8 mouse cellular contexts compared by ENCODE assay signal in genomic region chr3:123371766-123372535, GRCm38 (mm10). TPM values are rescaled to one million over a fixed set of nuclear protein-coding genes. Genes with fewer than 3 reads are reported as not detected.
A peak's percentile ranks its signal among the peaks of the same experiment; 100 is the strongest.
DNase-seq lines count a peak whose midpoint lies in the region; ATAC-seq and TF ChIP-seq lines count a peak whose summit lies in the region.

No protein-coding gene starts in this region.

- no peak overlapping the region for H3K27ac ChIP-seq in ES-E14 (ENCODE audit: insufficient read depth, low read depth, low read length, poor library complexity, severe bottlenecking)
- H3K27ac ChIP-seq in forebrain, embryonic 12.5 days, result no peak overlapping the region
- H3K27ac ChIP-seq in heart, embryonic 16.5 days (ENCODE audit: low read length), result no peak overlapping the region
- H3K27ac ChIP-seq in liver, embryonic 16.5 days (ENCODE audit: low read length), result no peak overlapping the region
- no peak overlapping the region for H3K27ac ChIP-seq in olfactory bulb, adult 2 months (ENCODE audit: insufficient read depth, low read depth, low read length)

- 0 out of 2 replicates have a peak, but pooled peaks have one; percentile 21 for TF ChIP-seq CTCF in olfactory bulb, adult 2 months (IDR thresholded peaks at IDR 0.05; ENCODE audit: insufficient read depth, low read depth, low read length)

- TF ChIP-seq POLR2A in olfactory bulb, adult 2 months (IDR thresholded peaks at IDR 0.05; ENCODE audit: insufficient read depth, low read depth, low read length), result no peak

- H3K4me1 ChIP-seq in ES-E14 (ENCODE audit: control insufficient read depth in 2 of 2, insufficient read depth in 2 of 2, low read length in 2 of 2, poor library complexity in 1 of 2), result peaks cover 0 to 8% of the 10 kb centered on the region in 2 experiments; a peak in 3 of 4 replicates
- no peaks in the 10 kb centered on the region for H3K4me1 ChIP-seq in forebrain, embryonic 12.5 days
- H3K4me1 ChIP-seq in heart, embryonic 16.5 days (ENCODE audit: control insufficient read depth, insufficient read depth, low read length), result no peaks in the 10 kb centered on the region
- no peaks in the 10 kb centered on the region for H3K4me1 ChIP-seq in liver, embryonic 16.5 days (ENCODE audit: control insufficient read depth, low read depth, low read length)
- no peaks in the 10 kb centered on the region for H3K4me1 ChIP-seq in olfactory bulb, adult 2 months (ENCODE audit: control insufficient read depth, insufficient read depth, low read length)

- peaks cover 10% of the 10 kb centered on the region for H3K36me3 ChIP-seq in ES-E14 (ENCODE audit: control insufficient read depth, insufficient read depth, low read length, poor library complexity, severe bottlenecking)
- H3K36me3 ChIP-seq in forebrain, embryonic 12.5 days (replicated peaks), result peaks cover 55% of the 10 kb centered on the region
- H3K36me3 ChIP-seq in heart, embryonic 16.5 days (ENCODE audit: control insufficient read depth, insufficient read depth), result peaks cover 27% of the 10 kb centered on the region
- peaks cover 12% of the 10 kb centered on the region for H3K36me3 ChIP-seq in liver, embryonic 16.5 days (ENCODE audit: control insufficient read depth, insufficient read depth)

- in situ Hi-C loops in ES-E14 (cut with MboI; ENCODE audit: low sequenced_read_pairs in 2 of 2, unreplicated experiment in 2 of 2), result no loop called here

- no peak overlapping the region for H3K4me3 ChIP-seq in ES-E14 (ENCODE audit: insufficient read depth in 1 of 2, low read depth in 1 of 2, low read length in 2 of 2, poor library complexity in 1 of 2, severe bottlenecking in 1 of 2)
- H3K4me3 ChIP-seq in forebrain, embryonic 12.5 days (replicated peaks), result no peak overlapping the region
- H3K4me3 ChIP-seq in heart, embryonic 16.5 days (ENCODE audit: low read length), result no peak overlapping the region
- H3K4me3 ChIP-seq in liver, embryonic 16.5 days (ENCODE audit: low read depth, low read length), result no peak overlapping the region
- H3K4me3 ChIP-seq in olfactory bulb, adult 2 months (ENCODE audit: insufficient read depth, low read depth, low read length), result no peak overlapping the region

- WGBS in forebrain, embryonic 12.5 days, result 31% methylated on average over 11 of the region's 11 CpGs
- WGBS in heart, embryonic 16.5 days, result 24% methylated on average over 11 of the region's 11 CpGs
- 49% methylated on average over 11 of the region's 11 CpGs for WGBS in liver, embryonic 16.5 days (ENCODE audit: insufficient replicate concordance)
- 35% methylated on average over 11 of the region's 11 CpGs for WGBS in olfactory bulb, adult 2 months

- H3K27me3 ChIP-seq in forebrain, embryonic 12.5 days, result no peaks in the 10 kb centered on the region
- no peaks in the 10 kb centered on the region for H3K27me3 ChIP-seq in heart, embryonic 16.5 days (ENCODE audit: control insufficient read depth, insufficient read depth, low read length)
- H3K27me3 ChIP-seq in liver, embryonic 16.5 days (ENCODE audit: control insufficient read depth, insufficient read depth, low read depth, low read length), result no peaks in the 10 kb centered on the region

- H3K9me3 ChIP-seq in ES-E14 (ENCODE audit: control insufficient read depth, insufficient read depth, low read depth, low read length), result no peaks in the 10 kb centered on the region
- H3K9me3 ChIP-seq in forebrain, embryonic 12.5 days, result no peaks in the 10 kb centered on the region
- no peaks in the 10 kb centered on the region for H3K9me3 ChIP-seq in heart, embryonic 16.5 days (replicated peaks; ENCODE audit: control insufficient read depth, low read length)
- no peaks in the 10 kb centered on the region for H3K9me3 ChIP-seq in liver, embryonic 16.5 days (replicated peaks; ENCODE audit: control insufficient read depth, low read length)

- H3K4me2 ChIP-seq in forebrain, embryonic 12.5 days, result no peak overlapping the region
- H3K4me2 ChIP-seq in heart, embryonic 16.5 days (ENCODE audit: low read depth, low read length), result no peak overlapping the region
- H3K4me2 ChIP-seq in liver, embryonic 16.5 days (ENCODE audit: low read depth, low read length), result no peak overlapping the region

- peak; percentile 72 for ATAC-seq in cerebellum, adult (ENCODE audit: insufficient number of reproducible peaks, low FRiP score, low TSS enrichment)
- ATAC-seq in forebrain, embryonic 12.5 days (ENCODE audit: low FRiP score), result peak; percentile 57
- peak; percentile 55 for ATAC-seq in heart, embryonic 16.5 days (replicated peaks; ENCODE audit: extremely low read depth, insufficient read depth, low FRiP score)
- ATAC-seq in liver, embryonic 16.5 days (ENCODE audit: low read depth), result peak; percentile 24; the same call in 1 of the 2 replicates

- peak overlapping the region; percentile 50; the same call in 1 of the 2 replicates for H3K9ac ChIP-seq in ES-E14 (ENCODE audit: insufficient read depth, low read depth, low read length, poor library complexity, severe bottlenecking)
- no peak overlapping the region for H3K9ac ChIP-seq in forebrain, embryonic 12.5 days
- H3K9ac ChIP-seq in heart, embryonic 16.5 days (ENCODE audit: low read length), result no peak overlapping the region
- H3K9ac ChIP-seq in liver, embryonic 16.5 days (ENCODE audit: low read depth, low read length), result no peak overlapping the region

- peak; percentile 95 for DNase-seq in ES-E14 (ENCODE audit: low read depth, low spot score)
- peak; percentile 72 to 76 for DNase-seq in kidney, postnatal 25 days
- peak; percentile 53 for DNase-seq in yolk sac, embryonic 10.5 days (ENCODE audit: low spot score)

TF ChIP-seq in ES-E14, 5 proteins besides CTCF, POLR2A, EP300 and RAD21:
- TF ChIP-seq HCFC1 (IDR thresholded peaks at IDR 0.05; ENCODE audit: borderline replicate concordance, insufficient read depth, low read length) (no peak), ZC3H11A (IDR thresholded peaks at IDR 0.05; ENCODE audit: borderline replicate concordance, low read depth, low read length) (peak; percentile 27; the same call in 1 of the 2 replicates)

RNA-seq across cellular contexts. Expression of gene Mettl14, which starts 14.0 kb away (rescaled TPM):
- total RNA-seq in ES-E14 (2012; rRNA removed), result 12.4 and 14.0 TPM in 2 replicates
- 38.1 and 40.7 TPM in 2 replicates for polyA plus RNA-seq in forebrain, embryonic 12.5 days (2016; fragmentation: Nextera tagmentation; extraction: Ambion mirVana)
- polyA plus RNA-seq in heart, embryonic 16.5 days (2015; fragmentation: Nextera tagmentation; extraction: Ambion mirVana), result 19.8 and 23.5 TPM in 2 replicates
- polyA plus RNA-seq in liver, embryonic 16.5 days (2015; fragmentation: Nextera tagmentation; extraction: Ambion mirVana), result 6.8 and 6.9 TPM in 2 replicates
- polyA plus RNA-seq in olfactory bulb, adult 2 months (2012; ENCODE audit: insufficient read depth, insufficient read length, low replicate concordance, missing spikeins), result not detected in 2 replicates
